Mouse (Mus musculus): ENCODE measurements around the gene Slc7a11.

Slc7a11 gene

GRCm38 (mm10) chr3:49886220-49886945 is 557.0 kb downstream of the Slc7a11 start:
- DNase-seq (ENCODE audit: extremely low spot score, low read depth, low spot score) = no peak

GRCm38 (mm10) chr3:49880496-49880895 is 562.9 kb downstream of the Slc7a11 start:
- no peak for DNase-seq (ENCODE audit: extremely low spot score, low read depth, low spot score)

- no peak for DNase-seq (ENCODE audit: extremely low spot score, low read depth, low spot score)
Measured at GRCm38 (mm10) chr3:49870786-49871185, 572.6 kb downstream of the Slc7a11 start.

GRCm38 (mm10) chr3:49867951-49868584 is 575.3 kb downstream of the Slc7a11 start:
- DNase-seq (ENCODE audit: extremely low spot score, low read depth, low spot score) = no peak

GRCm38 (mm10) chr3:49867147-49867950 is 576.1 kb downstream of the Slc7a11 start:
- DNase-seq (ENCODE audit: extremely low spot score, low read depth, low spot score) = no peak

GRCm38 (mm10) chr3:49866061-49866515 is 577.3 kb downstream of the Slc7a11 start:
- no peak for DNase-seq (ENCODE audit: extremely low spot score, low read depth, low spot score)

- no peak for DNase-seq (ENCODE audit: extremely low spot score, low read depth, low spot score)
Measured at GRCm38 (mm10) chr3:49856797-49857196, 586.6 kb downstream of the Slc7a11 start.

- no peak for DNase-seq (ENCODE audit: extremely low spot score, low read depth, low spot score)
Measured at GRCm38 (mm10) chr3:49854277-49854676, 589.1 kb downstream of the Slc7a11 start.

GRCm38 (mm10) chr3:49842971-49843370 is 600.4 kb downstream of the Slc7a11 start:
- DNase-seq (ENCODE audit: extremely low spot score, low read depth, low spot score) = no peak
